Mouse (Mus musculus) intestine, embryonic 16.5 days (tissue): Measurements from ENCODE around the gene Ptprh. TPM values are rescaled to one million over a fixed set of nuclear protein-coding genes. Genes with fewer than 3 reads are reported as not detected.
"Not testable (repeated sequence)": the region's sequence is repeated elsewhere in the genome, so short reads cannot be mapped to it uniquely, and the experiment has no call there.

ENCODE experiments used
- ATAC-seq: fragments of 200-750 bp; cut with Nextera tagmentation; 2 replicates; pipeline ENCODE4 v1.8.0; 2017; ENCODE audit warnings: moderate TSS enrichment, moderate library complexity
- H3K27ac ChIP-seq: fragments of 300-500 bp; sonication (generic); 2 replicates; pipeline ENCODE4 v1.5.1; 2014; ENCODE audit warnings: mild to moderate bottlenecking, low read length
- H3K27me3 ChIP-seq: fragments of 300-500 bp; sonication (generic); replicated peaks from 2 replicates; pipeline ENCODE4 v1.6.1; 2014; ENCODE audit warnings: low read length, control low read depth, mixed read lengths; ENCODE audit not compliant: control insufficient read depth, insufficient read depth
- H3K36me3 ChIP-seq: fragments of 300-500 bp; sonication (generic); 2 replicates; pipeline ENCODE4 v1.6.1; 2014; ENCODE audit warnings: low read length, control low read depth; ENCODE audit not compliant: control insufficient read depth, insufficient read depth
- H3K4me1 ChIP-seq: fragments of 300-500 bp; sonication (generic); 2 replicates; pipeline ENCODE4 v1.6.1; 2014; ENCODE audit warnings: low read length, control low read depth, mixed read lengths; ENCODE audit not compliant: control insufficient read depth, insufficient read depth
- H3K4me2 ChIP-seq: fragments of 300-500 bp; sonication (generic); 2 replicates; pipeline ENCODE4 v1.6.1; 2014; ENCODE audit warnings: low read depth, low read length, control low read depth
- H3K4me3 ChIP-seq: fragments of 300-500 bp; sonication (generic); 2 replicates; pipeline ENCODE4 v1.5.1; 2014; ENCODE audit warnings: mild to moderate bottlenecking, low read length
- H3K9ac ChIP-seq: fragments of 300-500 bp; sonication (generic); 2 replicates; pipeline ENCODE4 v1.6.1; 2014; ENCODE audit warnings: low read depth, low read length
- H3K9me3 ChIP-seq: fragments of 300-500 bp; sonication (generic); 2 replicates; pipeline ENCODE4 v1.6.1; 2016; ENCODE audit warnings: low read length, control low read depth; ENCODE audit not compliant: control insufficient read depth
- WGBS: fragments of 180-500 bp; shearing (Covaris S2); extraction: QIAGEN DNeasy Blood & Tissue Kit; methylation state at CpG from one replicate; pipeline ENCODE4 v1.1.7; 2014; 5-methylcytosine and 5-hydroxymethylcytosine counted together
- polyA plus RNA-seq: library from polyadenylated mRNA; unstranded; fragments of >200 nt; fragmentation: Nextera tagmentation; extraction: Ambion mirVana; gene quantifications from 2 replicates; pipeline ENCODE4 v1.2.1, GENCODE M21; 2015

The Ptprh gene
- polyA plus RNA-seq, 1 experiment from 2014 or later, result 3.0 TPM

DNA sequence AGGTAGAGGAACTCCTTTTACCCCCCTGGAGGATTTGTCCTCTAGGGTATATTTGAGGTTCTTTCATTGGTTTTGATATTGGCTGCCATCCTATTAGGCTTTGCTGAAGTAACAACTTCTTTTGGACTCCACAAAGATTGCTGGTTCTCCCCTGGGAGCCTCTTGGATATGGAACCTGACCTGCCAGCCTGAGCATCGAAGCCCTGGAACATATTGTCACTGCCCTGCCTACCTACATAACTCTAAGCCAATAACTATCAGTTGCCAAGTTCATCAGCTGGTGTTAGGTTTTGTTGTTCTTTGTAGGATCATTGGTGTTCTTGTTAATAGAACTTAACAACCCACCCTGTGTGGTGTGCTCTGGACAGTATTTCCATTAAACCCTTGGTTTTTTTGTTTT is 9.1 kb upstream of the Ptprh start:
- H3K27me3 ChIP-seq, result no peaks in the 10 kb centered on the region
- H3K27ac ChIP-seq, result no peak overlapping the region
- no peaks in the 10 kb centered on the region for H3K4me1 ChIP-seq
- no peak for ATAC-seq
- no peaks in the 10 kb centered on the region for H3K9me3 ChIP-seq
- H3K9ac ChIP-seq, result no peak overlapping the region
- no peaks in the 10 kb centered on the region for H3K36me3 ChIP-seq
- 71% methylated on average over 1 of the region's 1 CpGs for WGBS
- no peak overlapping the region for H3K4me2 ChIP-seq
- H3K4me3 ChIP-seq, result no peak overlapping the region

DNA sequence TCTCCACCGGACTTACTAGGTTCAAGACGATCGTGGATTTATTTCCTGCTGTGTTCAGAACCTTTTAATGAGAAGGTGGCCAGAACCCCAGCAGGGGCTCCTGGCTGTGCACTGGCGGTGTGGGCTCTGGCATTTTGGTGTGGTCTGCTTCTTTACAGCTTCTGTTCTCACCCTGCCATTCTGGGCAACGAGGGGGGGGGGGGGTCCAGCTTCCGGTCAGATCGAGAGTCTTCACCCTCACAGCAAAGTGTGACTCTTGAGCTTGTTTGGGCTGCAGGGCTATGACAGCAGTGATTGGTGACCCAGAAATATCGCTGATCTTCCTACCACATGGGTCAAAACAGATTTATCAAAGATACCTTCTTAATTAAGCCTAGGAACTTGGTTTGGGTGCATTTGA is 8.5 kb upstream of the Ptprh start:
- no peaks in the 10 kb centered on the region for H3K36me3 ChIP-seq
- no peaks in the 10 kb centered on the region for H3K27me3 ChIP-seq
- WGBS, result 65% methylated on average over 8 of the region's 8 CpGs
- no peak overlapping the region for H3K9ac ChIP-seq
- no peak overlapping the region for H3K4me3 ChIP-seq
- no peak overlapping the region for H3K27ac ChIP-seq
- no peaks in the 10 kb centered on the region for H3K9me3 ChIP-seq
- H3K4me2 ChIP-seq, result no peak overlapping the region
- ATAC-seq, result no peak
- H3K4me1 ChIP-seq, result no peaks in the 10 kb centered on the region

DNA sequence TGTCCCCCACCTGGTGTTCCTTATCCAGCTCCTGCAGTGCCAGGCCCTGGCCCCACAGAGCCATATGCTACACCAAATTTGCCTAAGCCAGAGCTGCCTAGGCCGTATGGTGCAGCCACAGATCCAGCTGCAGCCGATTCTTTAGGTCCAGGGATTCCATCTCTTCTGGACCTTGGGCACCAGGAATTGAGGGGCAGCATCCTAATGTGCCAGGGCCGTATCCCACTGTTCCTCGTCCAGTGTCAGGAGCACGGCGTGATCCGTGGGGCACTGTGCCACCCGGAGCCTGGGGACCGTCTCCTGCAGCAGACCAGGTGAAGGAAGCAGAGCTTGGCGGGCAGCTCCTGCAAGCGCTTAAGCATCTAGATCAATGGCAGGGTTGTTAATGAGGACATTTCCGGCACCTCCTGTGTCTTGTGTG is 8.1 kb upstream of the Ptprh start:
- Histone ChIP-seq H3K36me3 (no peaks in the 10 kb centered on the region), H3K27me3 (no peaks in the 10 kb centered on the region), H3K4me2 (no peak overlapping the region), H3K9me3 (no peaks in the 10 kb centered on the region), H3K27ac (no peak overlapping the region), H3K9ac (no peak overlapping the region), H3K4me3 (no peak overlapping the region), H3K4me1 (no peaks in the 10 kb centered on the region)
- no peak for ATAC-seq
- WGBS, result 79% methylated on average over 12 of the region's 12 CpGs

DNA sequence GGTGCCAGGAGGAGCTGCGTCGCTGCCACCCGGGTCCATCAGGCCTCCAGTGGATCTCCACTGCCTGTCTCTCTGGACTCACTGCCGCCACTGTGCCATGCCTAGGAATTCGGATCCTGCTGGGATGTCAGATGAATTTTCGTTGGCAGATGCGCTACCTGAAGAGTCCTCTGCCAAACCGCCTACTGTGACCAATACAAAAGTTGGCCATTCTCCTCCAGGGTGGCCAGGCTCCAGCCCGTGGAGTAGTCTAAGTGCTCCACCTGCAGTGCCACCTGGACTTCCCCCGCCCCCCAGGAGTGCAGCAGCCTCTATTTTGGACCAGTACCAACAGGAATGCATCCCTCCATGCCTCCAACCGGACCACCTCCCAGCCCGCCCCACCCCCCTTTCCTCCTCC is 7.7 kb upstream of the Ptprh start:
- no peak overlapping the region for H3K4me3 ChIP-seq
- H3K9ac ChIP-seq, result no peak overlapping the region
- 79% methylated on average over 12 of the region's 12 CpGs for WGBS
- no peaks in the 10 kb centered on the region for H3K4me1 ChIP-seq
- no peaks in the 10 kb centered on the region for H3K9me3 ChIP-seq
- no peak overlapping the region for H3K4me2 ChIP-seq
- H3K36me3 ChIP-seq, result no peaks in the 10 kb centered on the region
- H3K27ac ChIP-seq, result no peak overlapping the region
- no peak for ATAC-seq
- no peaks in the 10 kb centered on the region for H3K27me3 ChIP-seq

DNA sequence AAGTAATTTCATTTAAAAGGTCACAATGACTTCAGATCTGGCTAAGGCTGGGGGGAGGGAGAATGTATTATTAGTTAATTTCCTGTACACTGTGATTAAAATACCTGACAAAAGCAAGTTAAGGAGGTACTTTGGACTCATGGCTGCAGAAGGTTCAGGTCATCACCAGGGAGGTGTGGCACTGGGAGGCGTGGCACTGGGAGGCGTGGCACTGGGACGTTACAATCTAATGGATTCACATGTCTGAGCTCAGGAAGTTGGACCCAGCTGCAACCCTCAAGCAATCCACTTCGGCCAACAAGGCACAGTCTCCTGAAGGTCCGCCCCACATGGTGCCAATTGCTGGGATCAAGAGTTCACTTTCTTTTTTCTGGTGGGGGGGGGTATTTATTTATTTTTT is 4.2 kb upstream of the Ptprh start:
- 47% methylated on average over 5 of the region's 5 CpGs for WGBS
- Histone ChIP-seq H3K9me3 (no peaks in the 10 kb centered on the region), H3K4me1 (no peaks in the 10 kb centered on the region), H3K4me3 (no peak overlapping the region), H3K9ac (no peak overlapping the region), H3K27ac (no peak overlapping the region), H3K36me3 (no peaks in the 10 kb centered on the region), H3K27me3 (no peaks in the 10 kb centered on the region), H3K4me2 (no peak overlapping the region)
- peak; percentile 89 for ATAC-seq

DNA sequence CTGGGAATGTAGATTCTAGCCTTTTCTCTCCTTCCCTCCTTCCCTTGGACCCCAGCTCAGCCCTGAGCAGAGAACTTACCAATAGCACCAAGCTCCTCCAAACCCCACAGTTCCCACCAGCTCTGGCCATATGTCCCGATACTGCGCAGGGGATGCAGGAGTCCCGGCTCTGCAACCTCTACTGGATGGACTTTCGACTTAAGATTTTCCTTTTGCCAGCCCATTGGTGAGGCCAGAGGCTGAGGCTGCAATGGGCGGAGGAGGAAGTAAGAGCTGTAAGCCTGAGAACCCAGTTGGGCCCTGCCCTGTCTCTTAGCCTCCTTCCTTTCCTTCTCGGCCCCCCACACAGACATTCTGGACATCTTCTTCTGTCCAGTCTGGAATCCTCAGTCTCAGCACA is 872 bp downstream of the Ptprh start:
- H3K27ac ChIP-seq, result peak overlapping the region; percentile 77

DNA sequence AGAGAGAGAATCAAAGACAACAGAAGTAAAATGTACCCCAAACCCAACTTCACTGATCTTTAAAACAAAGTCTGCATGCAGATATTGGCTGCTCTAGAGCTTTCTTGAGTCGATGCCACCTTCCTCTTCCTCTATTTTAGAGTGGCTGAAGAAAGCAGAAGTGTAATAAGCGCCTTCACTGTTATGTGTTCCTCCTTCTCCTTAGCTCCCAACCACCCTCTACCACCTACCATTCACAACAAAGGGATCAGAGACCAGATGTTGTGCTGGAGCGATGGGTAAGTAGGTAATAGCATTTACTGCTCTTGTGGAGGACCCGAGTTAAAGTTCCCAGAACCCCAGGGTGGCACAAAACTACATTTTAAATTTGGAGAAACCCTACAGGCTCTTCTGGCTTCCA is 6.8 kb downstream of the Ptprh start:
- not testable (repeated sequence) for H3K27ac ChIP-seq, H3K4me1 ChIP-seq, H3K9ac ChIP-seq, ATAC-seq, H3K36me3 ChIP-seq, H3K4me2 ChIP-seq, H3K27me3 ChIP-seq, H3K4me3 ChIP-seq, H3K9me3 ChIP-seq
- 72% methylated on average over 4 of the region's 4 CpGs for WGBS

More for the DNA sequence above, 872 bp downstream of the Ptprh start:
- no peaks in the 10 kb centered on the region for H3K9me3 ChIP-seq
- WGBS, result 72% methylated on average over 6 of the region's 6 CpGs
- 0 out of 2 replicates have a peak overlapping the region, but pooled peaks have one; percentile 16 for H3K9ac ChIP-seq
- peak overlapping the region; percentile 17 for H3K4me3 ChIP-seq
- 0 out of 2 replicates have a peak, but pooled peaks cover 5% of the 10 kb centered on the region for H3K4me1 ChIP-seq
- peak overlapping the region; percentile 30 for H3K4me2 ChIP-seq
- H3K27me3 ChIP-seq, result no peaks in the 10 kb centered on the region
- no peaks in the 10 kb centered on the region for H3K36me3 ChIP-seq
- ATAC-seq, result peak; percentile 82

DNA sequence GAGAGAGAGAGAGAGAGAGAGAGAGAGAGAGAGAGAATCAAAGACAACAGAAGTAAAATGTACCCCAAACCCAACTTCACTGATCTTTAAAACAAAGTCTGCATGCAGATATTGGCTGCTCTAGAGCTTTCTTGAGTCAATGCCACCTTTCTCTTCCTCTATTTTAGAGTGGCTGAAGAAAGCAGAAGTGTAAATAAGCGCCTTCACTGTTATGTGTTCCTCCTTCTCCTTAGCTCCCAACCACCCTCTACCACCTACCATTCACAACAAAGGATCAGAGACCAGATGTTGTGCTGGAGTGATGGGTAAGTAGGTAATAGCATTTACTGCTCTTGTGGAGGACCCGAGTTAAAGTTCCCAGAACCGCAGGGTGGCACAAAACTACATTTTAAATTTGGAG is 22.4 kb downstream of the Ptprh start:
- H3K9me3 ChIP-seq, H3K36me3 ChIP-seq, ATAC-seq, H3K27me3 ChIP-seq, H3K4me2 ChIP-seq, H3K4me1 ChIP-seq, H3K9ac ChIP-seq, H3K27ac ChIP-seq, H3K4me3 ChIP-seq: not testable (repeated sequence)
- WGBS, result 85% methylated on average over 3 of the region's 3 CpGs

DNA sequence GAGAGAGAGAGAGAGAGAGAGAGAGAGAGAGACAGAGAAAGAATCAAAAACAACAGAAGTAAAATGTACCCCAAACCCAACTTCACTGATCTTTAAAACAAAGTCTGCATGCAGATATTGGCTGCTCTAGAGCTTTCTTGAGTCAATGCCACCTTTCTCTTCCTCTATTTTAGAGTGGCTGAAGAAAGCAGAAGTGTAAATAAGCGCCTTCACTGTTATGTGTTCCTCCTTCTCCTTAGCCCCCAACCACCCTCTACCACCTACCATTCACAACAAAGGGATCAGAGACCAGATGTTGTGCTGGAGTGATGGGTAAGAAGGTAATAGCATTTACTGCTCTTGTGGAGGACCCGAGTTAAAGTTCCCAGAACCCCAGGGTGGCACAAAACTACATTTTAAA is 31.5 kb downstream of the Ptprh start:
- ATAC-seq, H3K36me3 ChIP-seq: not testable (repeated sequence)

DNA sequence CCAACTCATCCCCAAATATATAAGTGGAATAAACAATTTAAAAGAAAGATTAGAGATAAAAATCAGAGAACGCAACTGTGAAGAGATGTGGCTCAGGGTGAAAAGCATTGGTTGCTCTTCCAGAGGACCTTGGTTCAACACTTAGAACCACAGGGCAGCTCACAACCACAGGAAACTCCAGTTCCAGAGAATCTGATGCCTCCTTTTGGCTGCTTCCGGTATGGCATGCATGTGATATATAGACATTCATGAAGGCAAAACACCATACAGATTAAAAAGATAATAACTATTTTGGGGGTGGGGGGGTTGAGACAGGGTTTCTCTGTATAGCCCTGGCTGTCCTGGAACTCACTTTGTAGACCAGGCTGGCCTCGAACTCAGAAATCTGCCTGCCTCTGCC is 41.2 kb downstream of the Ptprh start:
- no peak for ATAC-seq
- H3K4me2 ChIP-seq, result no peak overlapping the region
- 93% methylated on average over 3 of the region's 3 CpGs for WGBS
- H3K36me3 ChIP-seq, result no peaks in the 10 kb centered on the region
- H3K4me1 ChIP-seq, result no peaks in the 10 kb centered on the region
- no peak overlapping the region for H3K4me3 ChIP-seq
- no peak overlapping the region for H3K9ac ChIP-seq
- H3K27ac ChIP-seq, result no peak overlapping the region
- H3K9me3 ChIP-seq, result no peaks in the 10 kb centered on the region
- no peaks in the 10 kb centered on the region for H3K27me3 ChIP-seq

More for the DNA sequence above, 31.5 kb downstream of the Ptprh start:
- H3K4me1 ChIP-seq, H3K9me3 ChIP-seq, H3K9ac ChIP-seq, H3K27ac ChIP-seq, H3K4me2 ChIP-seq, H3K27me3 ChIP-seq, H3K4me3 ChIP-seq: not testable (repeated sequence)
- WGBS, result 56% methylated on average over 2 of the region's 2 CpGs
